Mouse (Mus musculus): ENCODE data around the gene Nt5m.

DNA sequence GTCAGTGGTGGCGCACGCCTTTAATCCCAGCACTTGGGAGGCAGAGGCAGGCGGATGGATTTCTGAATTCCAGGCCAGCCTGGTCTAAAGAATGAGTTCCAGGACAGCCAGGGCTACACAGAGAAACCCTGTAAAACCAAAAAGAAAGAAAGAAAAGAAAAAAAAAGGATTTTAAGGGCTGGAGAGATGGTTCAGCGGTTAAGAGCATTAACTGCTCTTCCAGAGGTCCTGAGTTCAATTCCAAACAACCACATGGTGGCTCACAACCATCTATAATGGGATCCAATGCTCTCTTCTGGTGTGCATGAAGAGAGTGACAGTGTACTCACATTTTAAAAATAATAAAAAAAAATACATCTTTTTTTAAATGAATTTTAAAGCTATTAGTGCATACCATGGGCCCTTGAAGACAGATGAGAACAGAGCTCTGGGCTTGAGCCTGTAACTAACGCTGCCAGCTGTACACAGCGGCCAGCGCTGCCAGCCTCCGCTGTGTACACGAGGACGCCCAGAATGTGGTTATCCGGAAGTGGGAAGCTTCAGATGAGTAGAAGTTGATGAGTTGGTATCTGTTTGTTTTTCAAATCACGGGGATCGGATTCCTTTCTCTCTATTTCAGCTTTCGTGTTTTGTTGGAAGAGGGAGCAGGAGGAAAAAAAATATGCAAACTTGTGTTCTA lies 28.6 kb upstream of the Nt5m start:
- TF ChIP-seq POLR2A (IDR thresholded peaks at IDR 0.05; ENCODE audit: insufficient read depth, low read depth, low read length): no peak
- no peak for TF ChIP-seq CTCF (IDR thresholded peaks at IDR 0.05)
- TF ChIP-seq EP300 (IDR thresholded peaks at IDR 0.05; ENCODE audit: insufficient read depth, low read depth, low read length): no peak
